Mouse (Mus musculus) small intestine, adult 2 months (tissue): Measurements from ENCODE around the gene Traf3ip3.

Experiments used
- CTCF ChIP-seq: fragments of 200-500 bp; IDR thresholded peaks from 2 replicates; pipeline ENCODE4 v1.5.1; 2012; ENCODE audit warnings: low read depth, mild to moderate bottlenecking, control low read depth, inconsistent platforms, low read length, moderate library complexity, mixed read lengths; ENCODE audit not compliant: insufficient replicate concordance, insufficient read length; ENCODE audit errors: extremely low read depth
- POLR2A ChIP-seq: fragments of 200-500 bp; IDR thresholded peaks from 2 replicates; pipeline ENCODE4 v1.6.1; 2012; ENCODE audit warnings: low read depth, mild to moderate bottlenecking, control low read depth, inconsistent platforms, low read length, moderate library complexity

DNA sequence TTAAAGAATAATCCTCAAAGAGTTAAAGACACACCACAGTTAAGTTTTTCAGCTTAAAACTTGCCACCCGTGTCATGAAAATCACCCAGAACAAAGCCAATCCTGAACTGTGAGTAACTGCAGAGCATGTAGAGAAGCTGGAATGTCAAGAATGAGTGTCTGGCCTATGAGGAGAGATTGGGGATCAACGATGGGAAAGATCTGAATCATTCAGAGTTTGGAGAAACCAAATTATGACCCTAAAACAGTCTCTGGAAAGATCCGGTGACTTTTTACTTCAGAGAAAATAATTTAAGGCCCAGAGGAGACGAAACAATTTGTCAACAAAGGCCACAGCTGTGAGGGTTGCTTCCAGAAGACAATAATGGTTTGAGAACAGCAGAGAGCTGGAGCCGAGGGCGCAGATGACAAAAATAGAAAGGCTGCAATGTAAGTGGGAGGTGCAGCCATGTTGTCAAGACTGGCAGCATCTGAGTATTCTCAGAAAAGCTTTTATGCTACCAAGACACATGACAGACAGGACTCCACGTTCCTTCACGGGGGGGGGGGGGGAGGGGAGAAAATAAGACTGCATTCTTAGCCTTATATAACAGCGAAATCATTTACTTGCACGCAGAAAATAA, 42.2 kb upstream of the Traf3ip3 start:
- TF ChIP-seq CTCF: no peak
- no peak for TF ChIP-seq POLR2A
